Mouse (Mus musculus) megakaryocyte, embryonic 14.5 days (primary cell): ENCODE measurements around the gene Sorcs2. TPM values are rescaled to one million over a fixed set of nuclear protein-coding genes. Genes with fewer than 3 reads are reported as not detected.

Experiments
- H3K27me3 ChIP-seq: replicated peaks from 2 replicates; pipeline ENCODE3; 2012; ENCODE audit warnings: inconsistent platforms
- H3K36me3 ChIP-seq: replicated peaks from 2 replicates; pipeline ENCODE3; 2012; ENCODE audit warnings: low read length, inconsistent platforms, mixed read lengths
- H3K4me1 ChIP-seq: 2 replicates; pipeline ENCODE4 v1.6.1; 2012; ENCODE audit warnings: inconsistent platforms
- H3K4me3 ChIP-seq: replicated peaks from 2 replicates; pipeline ENCODE3; 2012; ENCODE audit warnings: moderate library complexity, mild to moderate bottlenecking, inconsistent platforms
- H3K9me3 ChIP-seq: 2 replicates; pipeline ENCODE4 v1.6.1; 2012; ENCODE audit warnings: inconsistent platforms
- FLI1 ChIP-seq: IDR thresholded peaks from 2 replicates; pipeline ENCODE4 v1.6.1; 2012; ENCODE audit warnings: low read length, inconsistent platforms, mixed read lengths
- GATA1 ChIP-seq: IDR thresholded peaks from 3 replicates; pipeline ENCODE4 v1.6.1; 2012; ENCODE audit warnings: mixed read lengths, low read length, inconsistent platforms, borderline replicate concordance
- polyA plus RNA-seq: library from polyadenylated mRNA; stranded (reverse); fragments of >175 nt; gene quantifications from 2 replicates; pipeline ENCODE4 v1.2.3, GENCODE M21; 2012; ENCODE audit warnings: low replicate concordance; ENCODE audit not compliant: insufficient read depth

Sorcs2 gene
- polyA plus RNA-seq, 1 experiment = not detected

DNA sequence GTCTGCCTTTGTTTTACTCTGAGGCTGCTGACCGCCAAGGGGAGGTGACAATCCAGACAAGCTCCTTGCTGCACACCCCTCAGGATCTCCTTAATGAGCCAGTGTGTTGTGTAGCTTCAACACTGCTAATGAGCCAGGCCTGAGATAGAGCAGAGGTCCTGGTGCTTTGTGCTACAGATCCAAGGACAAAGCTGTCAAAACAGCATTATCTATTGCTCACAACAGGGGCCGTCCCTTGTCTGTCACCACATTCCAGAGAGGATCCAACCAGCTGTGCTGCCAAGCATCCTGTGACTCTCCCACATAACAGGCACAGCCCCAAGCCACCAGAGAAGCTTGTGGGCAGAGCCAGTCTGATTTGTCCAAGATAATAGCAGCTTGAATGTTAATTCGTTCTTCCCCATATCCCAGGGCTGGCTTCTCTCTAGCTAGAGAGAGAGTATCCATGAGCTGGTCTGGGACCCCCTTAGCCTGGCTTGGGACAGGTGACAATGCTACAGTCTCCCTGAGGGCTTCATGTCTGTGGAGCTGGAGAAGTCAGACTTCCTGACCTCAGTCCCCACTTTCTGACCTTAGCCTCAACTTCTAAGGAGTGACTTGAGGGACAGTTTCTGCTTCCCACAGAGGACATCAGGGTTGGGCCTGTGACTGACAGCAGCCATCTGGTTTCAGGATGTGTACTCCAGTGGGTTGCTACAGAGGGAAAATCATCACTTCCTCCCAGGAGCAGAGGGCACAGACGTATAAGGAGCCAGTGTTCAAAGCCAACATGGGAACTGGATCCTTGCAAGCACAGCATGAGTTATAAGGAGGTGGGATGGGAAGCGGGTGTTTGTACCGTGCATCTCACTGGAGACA lies 328.2 kb downstream of the Sorcs2 start:
- H3K36me3 ChIP-seq = no peaks in the 10 kb centered on the region
- peaks cover 59% of the 10 kb centered on the region for H3K27me3 ChIP-seq
- H3K4me3 ChIP-seq = no peak overlapping the region
- TF ChIP-seq FLI1 = no peak
- no peak for TF ChIP-seq GATA1
- H3K9me3 ChIP-seq = no peaks in the 10 kb centered on the region
- H3K4me1 ChIP-seq = peaks cover 4% of the 10 kb centered on the region; the same call in 1 of the 2 replicates

- H3K27me3 ChIP-seq = peaks cover 59% of the 10 kb centered on the region
- H3K36me3 ChIP-seq = no peaks in the 10 kb centered on the region
- TF ChIP-seq FLI1 = no peak
- no peak for TF ChIP-seq GATA1
- H3K4me3 ChIP-seq = no peak overlapping the region
- no peaks in the 10 kb centered on the region for H3K9me3 ChIP-seq
- H3K4me1 ChIP-seq = peaks cover 4% of the 10 kb centered on the region; the same call in 1 of the 2 replicates
Observed at GRCm38 (mm10) chr5:36067651-36068181, 330.2 kb downstream of the Sorcs2 start.

- no peaks in the 10 kb centered on the region for H3K36me3 ChIP-seq
- no peaks in the 10 kb centered on the region for H3K4me1 ChIP-seq
- H3K9me3 ChIP-seq = no peaks in the 10 kb centered on the region
- TF ChIP-seq FLI1 (no peak), GATA1 (no peak)
- H3K4me3 ChIP-seq = no peak overlapping the region
- H3K27me3 ChIP-seq = peaks cover 21% of the 10 kb centered on the region
Observed at GRCm38 (mm10) chr5:36057804-36058322, 340.1 kb downstream of the Sorcs2 start.

DNA sequence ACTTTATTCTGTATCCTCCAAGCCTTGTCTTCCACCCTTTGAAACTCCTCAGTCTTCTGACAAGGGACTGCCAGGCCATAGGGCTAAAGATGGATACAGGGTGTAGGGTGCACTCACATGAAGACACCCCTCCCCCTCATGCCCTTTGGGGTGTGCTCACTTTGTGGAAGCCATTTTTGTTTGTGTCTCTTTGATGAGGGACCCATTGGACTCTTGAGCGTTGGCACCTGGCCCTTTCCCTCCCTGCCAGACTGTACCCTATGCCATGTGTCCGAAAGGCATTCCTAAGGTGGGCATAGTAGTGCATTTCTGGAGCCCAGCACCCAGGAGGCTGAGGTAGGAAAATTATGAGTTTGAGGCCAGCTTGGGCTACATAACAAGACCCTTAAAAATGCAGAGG lies 341.0 kb downstream of the Sorcs2 start:
- Histone ChIP-seq H3K4me3 (no peak overlapping the region), H3K36me3 (no peaks in the 10 kb centered on the region), H3K27me3 (peaks cover 20% of the 10 kb centered on the region), H3K4me1 (no peaks in the 10 kb centered on the region), H3K9me3 (no peaks in the 10 kb centered on the region)
- no peak for TF ChIP-seq FLI1
- TF ChIP-seq GATA1 = no peak

GRCm38 (mm10) chr5:36055876-36056275 lies 342.1 kb downstream of the Sorcs2 start:
- H3K4me3 ChIP-seq = no peak overlapping the region
- no peaks in the 10 kb centered on the region for H3K4me1 ChIP-seq
- TF ChIP-seq GATA1 = no peak
- no peak for TF ChIP-seq FLI1
- H3K27me3 ChIP-seq = peaks cover 22% of the 10 kb centered on the region
- no peaks in the 10 kb centered on the region for H3K9me3 ChIP-seq
- H3K36me3 ChIP-seq = no peaks in the 10 kb centered on the region

- Histone ChIP-seq H3K9me3 (no peaks in the 10 kb centered on the region), H3K27me3 (peaks cover 26% of the 10 kb centered on the region), H3K4me3 (no peak overlapping the region), H3K36me3 (no peaks in the 10 kb centered on the region), H3K4me1 (no peaks in the 10 kb centered on the region)
- TF ChIP-seq FLI1 (no peak), GATA1 (no peak)
Observed at GRCm38 (mm10) chr5:36054498-36054897, 343.4 kb downstream of the Sorcs2 start.

DNA sequence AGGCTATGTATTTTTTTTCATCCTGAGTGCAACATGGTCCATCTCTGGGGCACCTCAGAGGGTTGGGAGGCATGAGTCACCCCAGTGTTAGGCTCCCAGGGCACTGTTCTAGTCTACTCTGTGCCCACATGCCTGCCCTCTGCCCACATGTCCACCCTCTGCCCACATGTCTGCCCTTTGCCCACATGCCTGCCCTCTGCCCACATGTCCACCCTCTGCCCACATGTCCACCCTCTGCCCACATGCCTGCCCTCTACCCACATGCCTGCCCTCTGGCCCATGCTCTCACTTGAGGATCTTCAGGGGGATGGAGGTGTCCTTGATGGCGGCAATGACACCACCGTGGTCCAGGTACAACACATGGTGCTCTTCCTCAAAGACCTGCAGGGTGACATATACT lies 354.8 kb downstream of the Sorcs2 start:
- Histone ChIP-seq H3K4me1 (peaks cover 14% of the 10 kb centered on the region), H3K36me3 (no peaks in the 10 kb centered on the region), H3K27me3 (peaks cover 41% of the 10 kb centered on the region), H3K4me3 (no peak overlapping the region), H3K9me3 (no peaks in the 10 kb centered on the region)
- TF ChIP-seq FLI1 = no peak
- no peak for TF ChIP-seq GATA1

DNA sequence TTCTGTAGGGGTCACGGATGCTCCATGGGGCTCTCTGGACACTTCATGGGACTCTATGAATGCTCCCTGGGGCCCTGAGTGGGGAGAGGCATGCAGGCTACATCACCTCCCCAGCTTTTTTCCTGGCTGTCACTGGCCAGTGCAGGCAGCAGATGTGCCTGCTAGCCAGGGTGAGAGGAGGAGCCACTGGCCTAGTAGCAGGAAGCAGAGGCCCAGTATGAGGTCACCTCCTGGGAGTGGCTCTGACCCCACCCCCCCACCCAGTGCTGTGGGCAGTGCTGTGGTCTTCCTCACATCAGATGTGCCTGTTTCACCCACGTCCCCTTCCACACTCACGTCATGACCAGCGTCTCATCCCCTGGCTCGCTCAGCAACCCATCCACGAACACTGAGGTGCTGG lies 356.2 kb downstream of the Sorcs2 start:
- TF ChIP-seq FLI1 (no peak), GATA1 (no peak)

DNA sequence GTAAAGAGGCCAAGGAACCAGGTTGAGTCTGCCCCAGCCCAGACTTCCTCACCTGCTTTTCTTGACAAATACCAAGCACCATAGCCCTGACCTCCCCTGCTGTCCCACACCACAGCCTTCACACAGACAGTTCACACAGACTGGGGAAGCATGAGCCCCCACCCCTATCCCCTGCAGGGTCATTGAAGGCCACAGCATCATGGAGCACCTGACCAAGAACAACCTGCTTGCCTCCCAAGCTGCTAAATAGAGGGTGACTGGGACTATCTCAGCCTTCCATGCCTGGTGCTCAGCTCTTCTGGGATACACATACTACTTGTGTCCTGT lies 356.7 kb downstream of the Sorcs2 start:
- TF ChIP-seq FLI1 (no peak), GATA1 (no peak)
- Histone ChIP-seq H3K9me3 (no peaks in the 10 kb centered on the region), H3K4me1 (peaks cover 14% of the 10 kb centered on the region), H3K4me3 (no peak overlapping the region), H3K36me3 (no peaks in the 10 kb centered on the region), H3K27me3 (peaks cover 37% of the 10 kb centered on the region)

More for the DNA sequence above, 356.2 kb downstream of the Sorcs2 start:
- Histone ChIP-seq H3K4me1 (peaks cover 14% of the 10 kb centered on the region), H3K4me3 (peak overlapping the region; percentile 48), H3K27me3 (peaks cover 37% of the 10 kb centered on the region), H3K9me3 (no peaks in the 10 kb centered on the region), H3K36me3 (no peaks in the 10 kb centered on the region)
